Mouse (Mus musculus): ENCODE results near the gene Arid1a.

GRCm38 (mm10) chr4:133660193-133661155 is 96.1 kb downstream of the Arid1a start:
- TF ChIP-seq POLR2A (IDR thresholded peaks at IDR 0.05; ENCODE audit: low read depth, low read length) (no peak), CTCF (conservative IDR thresholded peaks at IDR 0.05; ENCODE audit: insufficient read depth, insufficient read length, low read depth, low read length) (no peak)
